Mouse (Mus musculus) adrenal gland, postnatal 36 days (tissue): ENCODE measurements around the gene Hes5. TPM values are rescaled to one million over a fixed set of nuclear protein-coding genes. Genes with fewer than 3 reads are reported as not detected.
A peak's percentile ranks its signal among the peaks of the same experiment; 100 is the strongest.

Experiments used
- DNase-seq, 2 experiments: peaks; one replicate each; pipeline ENCODE4 v3.0.0; 2021; ENCODE audit warnings: mixed read lengths in 1 of 2
- total RNA-seq, 2 experiments: library from RNA; stranded (reverse); gene quantifications; 2 replicates each; pipeline ENCODE4 v1.2.3; 2021

The Hes5 gene
- total RNA-seq, 2 experiments from 2014 or later = not detected

DNA sequence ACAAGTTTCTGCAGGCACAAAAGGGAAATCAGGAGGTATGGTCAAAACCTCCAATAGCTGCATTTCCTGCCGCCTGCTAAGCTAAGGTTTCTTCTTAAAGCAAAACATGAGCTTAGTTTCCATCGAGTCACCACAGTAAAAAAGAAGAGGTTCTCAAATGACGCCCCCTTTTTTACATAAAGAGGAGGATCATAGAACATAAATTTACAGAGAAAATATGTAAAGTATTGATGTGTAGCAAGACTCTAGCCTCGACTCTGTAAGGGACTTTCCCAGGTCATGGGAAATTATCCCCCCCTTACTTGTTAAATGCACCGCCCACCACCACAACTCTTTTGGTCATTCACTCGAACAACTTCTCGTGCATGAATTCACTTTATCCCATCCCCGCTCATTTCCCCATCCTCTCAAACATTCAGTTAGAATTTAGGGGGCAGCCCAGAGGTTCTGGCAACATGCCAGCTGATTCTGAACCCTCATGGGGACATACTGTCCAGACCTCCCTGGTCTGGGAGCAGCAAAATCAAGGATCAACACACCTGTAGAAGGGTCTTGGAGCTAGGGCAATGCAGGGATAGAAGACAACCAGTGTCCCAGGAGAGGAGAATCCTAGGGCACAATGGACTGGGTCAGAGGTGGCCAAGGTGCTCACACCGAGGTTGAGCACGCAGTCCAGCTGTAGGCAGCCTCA lies 17.9 kb upstream of the Hes5 start:
- DNase-seq = no peak

DNA sequence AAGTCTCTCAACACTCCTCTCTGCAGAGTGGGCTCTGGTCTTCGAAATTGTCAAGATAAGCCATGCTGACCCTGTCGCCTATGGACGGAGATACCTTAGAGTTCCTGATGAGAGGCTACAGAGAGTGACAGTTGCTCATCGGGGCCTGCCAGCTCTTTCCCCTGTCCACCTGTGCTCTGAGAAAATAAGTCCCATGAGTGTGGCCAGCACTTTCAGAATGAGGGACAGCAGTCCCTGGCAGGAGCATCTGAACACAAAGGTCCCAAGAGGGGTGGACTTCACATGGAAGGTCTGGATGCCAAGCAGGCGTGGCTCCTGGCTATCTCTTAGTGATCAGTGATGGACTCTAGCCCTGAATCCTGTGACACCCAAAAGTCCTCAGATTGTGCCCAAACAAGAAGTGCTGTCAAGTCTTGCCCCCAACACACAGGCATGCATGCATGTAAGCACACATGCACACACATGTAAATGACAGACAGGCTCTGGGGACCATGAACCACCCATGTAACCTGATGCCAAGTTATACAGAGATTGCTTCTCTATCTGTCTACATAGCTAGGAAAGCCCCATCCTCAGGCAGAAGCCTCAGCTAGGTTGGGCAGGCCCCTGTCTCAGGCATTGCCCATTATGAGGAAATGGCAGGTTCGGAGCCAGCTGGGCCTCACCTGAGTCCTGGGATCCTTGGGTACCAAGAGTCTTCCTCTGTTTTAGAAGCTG lies 17.2 kb upstream of the Hes5 start:
- DNase-seq = no peak

DNA sequence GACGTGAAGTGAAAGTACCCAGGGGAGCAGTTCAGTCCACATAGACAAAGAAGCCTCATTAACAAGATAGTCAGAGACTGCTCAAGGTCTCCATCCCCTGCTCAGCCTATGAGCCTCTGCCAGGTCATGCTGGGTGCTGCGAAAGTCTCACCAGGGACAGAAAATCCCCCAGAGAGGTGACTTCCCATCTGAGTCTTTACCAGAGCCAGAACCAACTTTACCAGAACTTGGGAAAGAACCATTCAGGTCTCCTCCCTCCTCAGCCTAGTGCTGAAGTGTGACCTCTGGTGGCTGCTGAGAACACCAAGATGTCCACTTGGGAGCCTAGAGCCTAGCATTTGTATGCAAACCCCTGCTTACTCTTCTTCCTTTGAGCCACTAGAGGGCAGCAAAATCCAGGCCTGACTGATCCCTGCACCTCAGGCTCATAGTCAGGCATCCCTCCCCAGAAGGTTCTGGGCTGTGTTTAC lies 16.6 kb upstream of the Hes5 start:
- peak; percentile 76 to 87 for DNase-seq

DNA sequence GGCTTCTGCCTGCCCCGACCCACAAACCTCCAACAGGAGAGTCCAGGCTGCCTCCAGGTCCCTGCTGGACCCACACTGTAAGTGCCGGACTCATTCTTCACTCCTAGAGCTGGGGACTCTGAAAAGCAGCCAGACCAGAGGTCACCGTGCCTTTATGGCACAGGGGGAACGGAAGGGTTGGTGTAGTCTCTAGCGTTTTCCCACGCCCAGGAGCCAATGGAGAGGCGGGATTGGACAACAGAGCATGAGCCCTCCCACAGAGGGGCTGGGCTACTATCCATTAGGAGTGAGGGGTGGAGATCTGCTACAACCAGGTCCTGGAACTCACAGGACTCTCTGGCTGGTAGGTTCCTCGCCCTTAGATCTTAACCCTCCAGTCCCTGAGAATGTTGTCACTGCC lies 14.4 kb upstream of the Hes5 start:
- peak; percentile 79 to 81 for DNase-seq

DNA sequence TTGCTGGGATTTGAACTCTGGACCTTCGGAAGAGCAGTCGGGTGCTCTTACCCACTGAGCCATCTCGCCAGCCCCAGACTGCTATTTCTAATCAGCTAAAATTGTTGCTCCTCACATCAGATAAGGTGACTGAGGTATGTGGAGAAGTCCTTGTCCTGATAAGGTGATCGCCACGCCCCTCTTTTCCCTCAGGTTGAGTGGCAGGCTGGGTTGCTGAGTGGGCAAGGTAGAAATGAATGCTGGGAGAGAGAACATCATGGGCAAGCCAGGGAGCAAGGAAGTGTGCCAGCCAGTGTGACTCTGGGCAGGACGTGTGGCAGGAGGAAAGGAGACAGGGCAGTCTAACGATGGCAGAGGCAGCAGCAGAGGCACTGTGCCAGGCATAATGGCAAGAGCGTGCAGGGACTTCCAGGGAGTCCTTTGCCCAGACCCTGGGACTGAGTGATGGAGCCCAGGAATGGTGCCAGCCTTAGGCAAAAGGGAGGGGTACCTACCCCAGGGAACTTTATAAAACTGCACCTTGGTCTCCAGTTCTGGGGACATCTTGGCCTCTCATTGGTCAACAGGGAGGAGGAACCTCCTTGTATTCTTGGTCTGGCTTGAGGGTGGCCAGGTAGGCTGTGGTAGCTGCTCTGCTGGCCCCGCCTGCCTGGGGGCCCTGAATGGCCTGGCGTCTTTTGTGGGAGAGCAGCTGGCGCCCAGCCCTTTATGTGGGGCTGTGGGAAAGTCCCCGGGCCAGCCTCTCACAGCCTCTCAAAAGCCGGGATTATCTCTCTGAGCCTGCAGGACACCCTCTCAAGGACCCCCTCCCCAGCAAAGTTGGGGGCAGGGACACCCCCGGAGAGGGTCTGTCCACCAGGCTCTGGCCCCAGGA lies 12.4 kb upstream of the Hes5 start:
- no peak for DNase-seq

DNA sequence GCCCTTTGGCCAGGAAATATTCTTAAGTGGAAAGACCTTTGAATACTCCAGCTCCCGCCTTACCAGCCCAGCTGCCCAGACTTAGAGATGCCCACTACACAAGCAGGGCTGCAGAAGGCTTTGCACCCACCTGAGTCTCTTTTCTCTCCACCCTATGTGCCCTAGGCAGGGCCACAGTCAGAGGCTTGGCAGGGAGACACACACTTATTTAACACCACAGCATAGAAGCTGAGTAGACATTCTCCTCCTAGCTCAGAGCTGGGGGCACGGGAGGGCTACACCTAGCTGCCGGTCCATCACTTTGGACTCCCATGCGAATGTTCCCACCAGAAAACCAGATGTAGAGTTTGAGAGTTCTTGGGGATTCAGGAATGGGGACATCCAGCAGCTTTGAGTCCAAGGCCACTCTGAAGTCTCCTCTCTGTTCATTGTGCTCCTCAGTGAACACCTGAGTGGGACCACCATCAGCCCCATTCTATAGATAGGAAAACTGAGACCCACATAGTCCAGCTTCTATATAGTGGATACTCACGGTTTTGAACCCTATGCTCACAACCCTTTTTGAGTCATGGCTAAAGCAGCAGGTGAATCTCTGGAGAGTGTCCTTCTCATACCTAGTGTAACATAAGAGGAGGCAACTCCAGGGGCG lies 11.7 kb upstream of the Hes5 start:
- DNase-seq = no peak

DNA sequence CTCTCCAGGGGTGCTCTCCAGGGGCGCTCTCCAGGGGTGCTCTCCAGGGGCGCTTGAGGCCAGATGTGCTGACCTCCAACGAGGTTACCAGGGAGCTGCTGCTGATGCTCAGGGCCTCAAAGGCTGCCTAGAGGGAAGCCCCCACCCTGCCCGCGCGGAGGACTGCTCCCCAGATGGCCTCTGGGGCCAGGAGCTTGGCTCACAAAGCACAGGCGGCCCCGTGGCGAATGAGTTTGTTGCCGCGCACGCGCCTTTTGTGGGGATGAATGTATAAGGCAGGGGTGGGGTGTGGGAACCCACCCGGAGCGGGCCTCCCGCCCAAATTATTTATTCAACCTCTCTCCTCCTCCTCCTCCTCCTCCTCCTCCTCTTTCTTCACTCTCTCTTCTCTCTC lies 11.1 kb upstream of the Hes5 start:
- no peak for DNase-seq

DNA sequence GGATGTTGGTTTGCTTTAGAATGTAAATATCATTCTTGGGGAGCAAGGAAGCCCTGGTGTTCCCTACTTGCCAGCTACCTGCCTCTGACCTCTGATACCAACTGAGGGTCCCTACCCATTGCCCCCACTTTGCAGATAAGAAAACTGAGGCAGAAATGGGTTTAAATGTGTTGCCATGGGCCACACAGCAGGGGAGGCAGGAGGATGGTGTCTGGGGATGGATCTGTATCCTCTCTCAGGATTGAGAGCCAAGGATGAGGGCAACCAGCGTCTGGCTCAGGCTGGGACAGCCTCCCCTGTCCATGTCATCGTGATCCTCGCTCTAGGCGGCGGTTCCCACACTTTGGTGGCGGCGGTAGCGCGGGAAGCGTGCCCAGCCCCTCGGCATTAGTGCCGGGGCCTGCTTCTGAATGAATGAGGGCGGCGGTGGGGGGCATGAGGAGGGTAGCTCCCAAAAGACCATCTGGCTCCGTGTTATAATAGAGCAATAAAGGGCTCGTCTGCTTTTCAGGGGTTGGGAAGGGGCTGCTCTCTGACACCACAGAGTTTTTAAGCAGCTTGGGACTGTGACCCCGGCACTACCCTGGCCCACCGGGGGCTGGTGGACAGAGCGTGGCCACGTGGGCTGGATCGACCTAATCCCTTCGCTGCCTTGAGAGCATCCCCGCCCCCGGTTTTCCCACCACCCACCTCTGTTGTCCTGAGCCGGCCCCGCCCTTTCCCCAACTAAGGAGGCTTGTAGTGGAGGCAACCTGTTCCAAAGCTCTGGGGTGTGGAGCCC lies 8.1 kb upstream of the Hes5 start:
- no peak for DNase-seq

DNA sequence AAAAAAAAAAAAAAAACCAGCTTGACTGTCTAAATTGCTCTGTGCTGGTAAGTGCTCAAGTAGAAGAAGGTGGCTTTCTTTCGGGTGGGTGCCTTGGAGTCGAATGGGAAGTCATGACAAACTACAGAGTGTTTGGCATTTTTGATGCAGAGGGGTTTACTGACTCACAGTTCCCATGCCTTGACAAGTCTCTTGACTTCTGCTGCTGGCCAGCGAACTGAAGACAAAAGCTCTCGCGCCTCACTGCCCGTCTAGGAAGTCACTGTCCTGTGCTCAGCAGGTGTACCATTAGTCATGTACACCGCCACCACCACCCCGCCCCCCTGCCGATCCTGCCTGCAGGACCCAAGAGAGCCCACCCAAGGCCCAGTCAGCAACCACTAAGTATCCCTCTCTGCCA lies 4.1 kb upstream of the Hes5 start:
- no peak for DNase-seq

DNA sequence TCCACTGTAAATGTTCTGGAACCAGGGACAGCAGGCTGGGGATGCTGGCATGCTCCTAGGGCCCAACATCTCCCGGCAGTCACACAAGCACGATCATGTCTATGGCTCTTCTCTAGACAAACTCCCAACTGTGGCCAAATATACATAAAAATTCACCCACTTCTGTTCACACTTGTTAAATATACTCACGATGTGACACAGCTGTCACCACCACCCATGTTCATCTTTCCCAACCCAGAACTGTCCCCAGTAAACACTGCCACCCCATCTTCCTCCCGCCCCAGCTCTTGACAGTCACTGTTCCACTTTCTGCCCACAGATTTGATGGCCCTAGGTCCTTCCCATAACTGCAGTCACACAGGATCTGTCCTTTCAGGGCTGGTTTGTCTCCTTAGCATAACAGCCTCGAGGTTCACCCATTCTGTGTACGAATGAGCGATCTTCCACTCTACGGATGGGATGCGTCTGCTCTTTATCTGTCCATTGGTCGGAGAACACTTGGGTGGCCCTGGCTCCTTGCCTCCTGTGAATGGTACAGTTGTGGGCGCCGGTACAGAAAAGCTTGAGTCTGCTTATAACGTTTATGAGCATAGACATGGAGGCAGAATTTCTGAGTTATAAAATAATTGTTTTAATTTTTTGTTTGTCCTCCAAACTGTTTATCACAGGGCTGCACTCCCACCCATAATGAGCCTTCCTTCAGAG lies 3.3 kb upstream of the Hes5 start:
- DNase-seq = no peak

DNA sequence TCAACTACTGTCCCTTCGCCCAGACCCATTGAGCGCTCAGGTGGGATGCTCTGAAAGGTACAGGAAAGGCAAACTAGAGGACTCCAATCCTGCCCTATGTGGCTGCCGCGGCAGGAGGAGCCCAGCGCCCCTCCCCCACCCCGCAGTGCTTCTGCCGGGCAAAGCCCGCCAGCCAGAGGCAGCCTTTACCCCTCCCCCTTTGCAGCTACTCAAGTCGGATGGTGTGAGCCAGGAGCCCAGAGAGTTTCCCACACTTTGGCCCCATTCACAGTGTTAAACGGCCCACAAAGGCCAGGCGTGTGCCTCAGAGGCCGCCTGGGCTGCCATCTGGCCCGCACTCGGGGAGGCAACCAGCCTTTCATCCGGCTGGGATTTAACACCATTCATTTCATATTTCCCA lies 2.6 kb upstream of the Hes5 start:
- no peak for DNase-seq

DNA sequence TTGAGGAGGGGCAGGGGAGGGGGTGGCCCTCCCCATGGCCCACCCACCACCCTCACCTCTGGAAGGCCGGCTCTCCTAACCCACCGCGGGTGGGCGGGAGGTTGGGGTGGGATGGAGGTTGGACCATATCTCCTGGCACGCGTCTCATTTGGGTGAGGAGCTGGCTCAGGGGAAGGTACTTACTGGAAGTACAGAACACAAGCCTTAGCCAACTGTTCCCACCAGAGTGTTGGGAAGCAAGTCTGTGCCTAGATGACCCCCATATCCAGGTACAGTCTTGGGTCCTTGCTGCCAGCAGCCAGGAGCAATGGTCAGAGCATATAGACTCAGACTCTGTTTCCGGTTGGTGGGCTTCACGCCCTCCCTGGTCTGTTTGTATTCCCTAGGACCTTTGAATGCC lies 2.1 kb upstream of the Hes5 start:
- no peak for DNase-seq

DNA sequence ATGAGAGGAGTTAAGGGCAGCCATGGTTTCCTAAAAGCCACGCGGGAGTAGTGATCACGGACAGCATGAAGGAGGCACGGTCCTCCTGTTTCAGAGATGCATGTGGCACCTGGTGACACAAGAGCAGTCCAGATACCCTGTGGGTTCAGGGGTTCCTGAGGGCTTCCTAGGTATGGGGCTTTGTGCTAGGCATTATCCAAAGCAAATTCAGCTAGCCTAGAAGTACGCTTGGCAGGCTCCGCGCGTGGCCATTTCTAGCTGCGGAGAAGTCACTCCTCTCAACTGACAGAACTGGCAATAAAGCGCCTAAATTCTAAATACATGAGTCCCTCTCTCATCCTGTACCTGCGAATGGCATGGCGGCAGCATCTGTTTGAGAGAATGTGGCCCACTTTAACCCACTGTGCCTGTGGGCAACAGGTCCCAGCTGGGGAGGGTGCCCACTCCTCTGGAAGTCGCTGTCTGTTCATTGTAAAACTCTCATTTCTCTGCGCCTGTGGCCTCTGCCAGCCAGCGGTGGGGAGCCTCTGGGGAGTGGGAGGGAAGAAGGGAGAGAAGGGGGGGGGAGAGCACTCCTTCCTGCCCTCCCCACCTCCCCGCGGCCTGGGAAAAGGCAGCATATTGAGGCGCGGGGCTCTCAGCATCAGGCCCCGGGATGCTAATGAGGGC lies 568 bp upstream of the Hes5 start:
- DNase-seq = no peak

DNA sequence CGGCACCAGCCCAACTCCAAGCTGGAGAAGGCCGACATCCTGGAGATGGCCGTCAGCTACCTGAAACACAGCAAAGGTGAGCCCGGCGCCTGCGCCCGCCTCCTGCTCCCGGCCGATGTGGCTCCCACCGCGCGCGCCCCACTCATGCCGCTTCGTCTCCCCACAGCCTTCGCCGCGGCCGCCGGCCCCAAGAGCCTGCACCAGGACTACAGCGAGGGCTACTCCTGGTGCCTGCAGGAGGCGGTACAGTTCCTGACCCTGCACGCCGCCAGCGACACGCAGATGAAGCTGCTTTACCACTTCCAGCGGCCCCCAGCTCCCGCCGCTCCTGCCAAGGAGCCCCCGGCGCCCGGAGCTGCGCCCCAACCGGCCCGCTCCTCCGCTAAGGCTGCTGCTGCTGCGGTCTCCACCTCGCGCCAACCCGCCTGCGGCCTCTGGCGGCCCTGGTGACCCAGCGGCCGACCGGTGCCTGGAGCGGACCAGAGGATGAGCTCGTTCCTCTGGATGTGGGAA lies 559 bp downstream of the Hes5 start:
- DNase-seq = peak; percentile 52 to 53

DNA sequence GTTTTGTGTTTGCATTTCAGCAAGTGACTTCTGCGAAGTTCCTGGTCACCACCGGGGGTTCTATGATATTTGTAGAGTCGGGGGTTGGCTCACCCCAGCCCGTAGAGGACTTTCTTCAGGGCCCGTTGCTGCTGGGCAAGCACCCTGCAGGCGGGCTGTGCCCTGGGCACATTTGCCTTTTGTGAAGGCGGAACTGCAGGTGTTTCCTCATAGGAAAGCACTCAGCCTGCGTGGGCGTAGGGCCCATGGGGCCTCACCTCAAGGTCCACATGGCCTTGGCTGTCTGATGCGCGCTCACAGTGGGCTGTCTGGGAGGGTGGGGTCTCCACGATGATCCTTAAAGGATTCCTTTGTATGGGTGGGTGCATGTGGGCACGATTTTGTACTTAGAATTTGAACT lies 1.2 kb downstream of the Hes5 start:
- DNase-seq = no peak

DNA sequence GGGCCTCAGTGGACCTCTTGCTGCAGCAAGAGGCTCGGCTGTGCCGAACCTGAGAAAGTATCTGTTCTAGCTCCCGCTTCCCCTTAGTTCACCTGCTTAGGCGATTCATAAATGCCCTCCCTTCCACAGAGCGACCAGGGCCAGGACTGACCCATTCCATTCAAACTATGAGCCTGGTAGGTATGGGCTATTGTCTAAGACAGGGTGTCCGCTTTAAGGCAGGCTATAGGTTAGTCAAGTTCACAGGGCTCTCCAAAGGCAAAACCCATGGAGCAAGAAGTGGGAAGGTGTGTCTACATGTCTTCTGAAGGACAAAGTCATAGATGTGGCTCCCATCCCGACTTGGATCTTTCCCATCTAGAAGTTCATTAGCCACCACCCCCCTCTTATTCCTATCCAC lies 2.0 kb downstream of the Hes5 start:
- DNase-seq = no peak

DNA sequence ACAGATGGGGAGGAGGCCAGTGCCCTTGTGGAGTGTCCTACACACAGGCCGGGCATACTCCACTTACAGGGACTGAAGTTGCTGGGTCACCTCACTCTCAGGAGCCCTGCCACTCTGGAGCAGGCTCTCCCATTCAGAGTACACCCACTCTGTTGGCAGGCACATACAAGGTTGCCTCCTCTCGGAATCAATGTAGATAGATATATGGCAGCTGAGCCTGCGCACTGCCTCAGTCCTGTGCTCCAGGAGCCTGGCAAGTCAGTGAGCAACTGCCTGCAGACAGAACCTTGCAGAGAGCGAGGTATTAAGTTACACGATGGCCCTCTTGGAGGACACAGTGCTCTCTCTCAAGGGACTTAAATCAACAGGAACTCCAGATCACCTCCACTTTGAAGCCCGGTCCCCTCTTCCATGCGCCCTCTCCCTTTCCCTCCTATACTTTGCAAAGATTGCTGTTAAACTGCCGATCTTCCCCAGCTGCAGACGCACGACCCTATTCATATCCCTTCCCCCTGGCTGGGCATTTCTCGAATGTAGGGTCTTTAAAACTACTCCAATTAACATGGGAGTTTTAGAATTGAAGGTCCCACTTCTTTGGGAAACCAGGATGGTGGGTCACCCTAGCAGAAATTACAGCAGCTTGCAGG lies 2.6 kb downstream of the Hes5 start:
- DNase-seq = no peak

DNA sequence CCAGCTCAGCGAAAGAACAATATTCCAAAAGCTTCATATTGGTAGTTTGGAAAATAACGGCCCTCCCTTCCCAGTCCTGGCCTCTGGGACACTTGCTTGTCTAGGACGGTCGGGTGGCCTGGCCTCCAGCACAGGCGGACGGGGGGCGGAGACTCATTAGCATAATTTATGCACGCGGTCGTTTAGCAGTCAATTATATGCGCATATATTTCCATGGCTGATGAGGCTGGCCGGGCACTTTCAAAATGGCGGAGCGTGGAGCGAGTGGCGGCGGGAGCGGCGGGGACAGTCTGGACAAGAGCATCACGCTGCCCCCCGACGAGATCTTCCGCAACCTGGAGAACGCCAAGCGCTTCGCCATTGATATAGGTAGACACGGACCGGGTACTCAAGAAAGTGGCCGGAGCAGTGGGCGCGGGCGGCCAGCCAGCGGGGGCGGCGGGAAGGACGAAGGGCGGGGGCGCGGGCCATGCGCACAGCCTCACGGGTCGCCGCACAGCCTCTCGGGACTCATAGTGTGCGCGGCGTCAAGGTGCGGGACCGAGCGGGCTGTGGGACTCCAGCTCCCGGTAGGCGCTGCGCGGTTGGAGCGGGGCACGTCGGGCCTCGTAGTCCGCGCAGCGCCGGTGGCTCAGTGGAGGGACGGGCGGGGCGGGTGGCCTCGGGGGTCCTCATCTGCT lies 3.3 kb downstream of the Hes5 start, which contains the start of gene Pank4:
TSS of gene Pank4 (plus strand) at position 223 of the 680 bp plus-strand sequence.
- DNase-seq = peak; percentile 94 to 95
